Mouse (Mus musculus) gastrocnemius, postnatal 25 days (tissue): Measurements from ENCODE around the gene Wnt3. TPM values are rescaled to one million over a fixed set of nuclear protein-coding genes. Genes with fewer than 3 reads are reported as not detected.
"Not testable (repeated sequence)": the region's sequence is repeated elsewhere in the genome, so short reads cannot be mapped to it uniquely, and the experiment has no call there.

Experiments used
- DNase-seq: peaks from one replicate; pipeline ENCODE4 v3.0.0; 2022
- long read RNA-seq, 2 experiments: library from polyadenylated mRNA; stranded (forward); transcript quantifications; one replicate each; pipeline ENCODE4 v2.0.0; 2021
- total RNA-seq, 2 experiments: library from RNA; stranded (reverse); gene quantifications; 1 replicate in 1 of 2; 2 replicates in 1 of 2; pipeline ENCODE4 v1.2.3; 2021

Wnt3 gene
- not detected for total RNA-seq
- long read RNA-seq, experiment 1: 0 reads
- long read RNA-seq, experiment 2: 0 reads

GRCm38 (mm10) chr11:103773387-103774227, at the start of gene Wnt3:
Gene Wnt3 (plus strand): TSS chr11:103774150.
- DNase-seq: no peak

GRCm38 (mm10) chr11:103724331-103724771, 49.6 kb upstream of the Wnt3 start:
- no peak for DNase-seq

- DNase-seq: no peak
Observed at GRCm38 (mm10) chr11:103729282-103729985, 44.5 kb upstream of the Wnt3 start.

DNA sequence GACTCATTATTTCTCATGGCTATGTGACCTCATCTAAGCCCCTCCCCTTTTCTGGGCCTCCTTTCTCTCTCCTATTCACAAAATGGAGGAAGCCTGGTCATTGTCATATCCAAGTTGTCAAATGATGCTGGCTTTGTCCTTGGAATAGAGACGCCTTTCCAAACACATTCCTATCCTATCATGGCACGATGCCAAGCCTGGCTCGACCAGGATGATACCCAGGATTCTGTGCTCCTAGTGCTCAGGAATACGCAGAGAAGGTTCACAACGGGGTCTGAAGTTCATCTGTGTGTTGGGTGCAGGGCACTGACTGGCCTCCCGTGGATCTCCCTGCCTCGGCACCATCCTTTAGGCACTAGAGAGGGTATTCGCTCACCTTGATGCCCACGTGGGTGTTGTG, 42.4 kb upstream of the Wnt3 start:
- DNase-seq: no peak

DNA sequence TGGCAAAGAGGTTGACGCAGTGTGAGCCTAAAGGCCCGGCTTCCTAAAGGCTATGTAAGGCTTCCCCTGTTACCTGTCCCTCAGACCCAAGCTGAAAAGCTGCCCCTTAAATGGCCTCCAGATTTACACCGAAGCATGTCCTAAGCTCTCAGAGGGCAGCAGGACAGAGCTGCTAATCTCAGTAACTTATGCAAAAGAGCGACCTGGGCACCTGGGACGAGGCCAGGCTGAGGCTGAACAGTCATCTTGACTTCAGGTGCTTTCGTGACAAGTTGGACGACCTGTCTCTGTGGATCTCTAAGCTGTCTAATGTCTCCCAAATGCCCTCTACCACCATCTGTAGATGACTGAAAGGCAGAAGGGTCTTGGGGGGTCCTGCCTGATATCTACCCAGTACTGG, 41.6 kb upstream of the Wnt3 start:
- DNase-seq: no peak

GRCm38 (mm10) chr11:103733069-103733468, 40.9 kb upstream of the Wnt3 start:
- no peak for DNase-seq

DNA sequence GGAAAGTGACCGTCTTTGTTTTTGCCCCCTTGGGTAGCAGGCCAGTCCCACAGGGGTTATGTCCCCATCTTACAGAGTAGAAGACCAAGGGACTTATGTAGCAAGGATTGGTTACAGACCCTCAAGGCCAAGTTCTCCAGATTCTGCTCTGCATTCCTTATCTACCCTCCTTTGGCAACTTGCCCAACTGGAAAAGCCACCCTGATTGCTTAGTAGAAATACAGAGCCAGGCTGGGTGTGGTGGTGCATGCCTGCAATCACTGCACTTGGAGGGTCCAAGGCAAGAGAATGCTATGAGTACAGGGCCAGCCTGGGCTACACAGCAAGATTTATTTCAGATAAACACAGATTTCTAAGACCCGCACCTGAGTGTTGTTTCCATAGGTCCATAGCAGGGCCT, 40.0 kb upstream of the Wnt3 start:
- DNase-seq: no peak

DNA sequence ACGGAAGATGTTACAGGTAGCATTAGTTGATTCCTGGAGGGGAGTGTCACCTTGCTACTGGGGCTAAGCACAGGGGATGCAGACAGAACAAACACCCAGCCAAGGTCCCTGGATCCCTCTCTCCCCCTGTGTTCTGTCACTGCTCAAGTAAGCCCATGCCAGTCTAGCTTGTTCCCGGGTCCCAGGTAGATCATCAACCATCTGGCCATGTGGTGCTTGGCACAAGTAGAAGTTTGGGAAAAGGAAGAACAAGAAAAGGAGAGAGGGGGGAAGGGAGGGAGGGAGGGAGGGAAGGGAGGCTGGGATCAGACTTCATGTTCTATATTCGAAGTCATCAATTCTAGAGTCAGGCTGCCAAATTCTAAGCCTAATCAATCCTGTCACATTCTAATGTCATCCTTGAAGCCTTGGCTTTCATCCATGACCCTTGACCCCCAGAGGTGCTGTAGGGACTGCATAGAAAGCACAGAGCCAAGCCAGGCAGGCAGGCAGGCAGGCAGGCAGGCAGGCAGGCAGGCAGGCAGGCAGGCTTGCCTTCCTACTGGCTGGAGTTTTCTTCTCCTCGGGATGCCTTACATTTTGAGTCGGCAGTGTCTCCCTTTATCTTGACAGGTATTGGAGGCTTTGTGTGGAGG, 39.4 kb upstream of the Wnt3 start:
- DNase-seq: no peak

- DNase-seq: no peak
Observed at GRCm38 (mm10) chr11:103735046-103735781, 38.7 kb upstream of the Wnt3 start.

GRCm38 (mm10) chr11:103749306-103750089, 24.5 kb upstream of the Wnt3 start, which contains the start of gene Wnt9b:
Gene Wnt9b (minus strand): TSS chr11:103749821.
- DNase-seq: no peak

DNA sequence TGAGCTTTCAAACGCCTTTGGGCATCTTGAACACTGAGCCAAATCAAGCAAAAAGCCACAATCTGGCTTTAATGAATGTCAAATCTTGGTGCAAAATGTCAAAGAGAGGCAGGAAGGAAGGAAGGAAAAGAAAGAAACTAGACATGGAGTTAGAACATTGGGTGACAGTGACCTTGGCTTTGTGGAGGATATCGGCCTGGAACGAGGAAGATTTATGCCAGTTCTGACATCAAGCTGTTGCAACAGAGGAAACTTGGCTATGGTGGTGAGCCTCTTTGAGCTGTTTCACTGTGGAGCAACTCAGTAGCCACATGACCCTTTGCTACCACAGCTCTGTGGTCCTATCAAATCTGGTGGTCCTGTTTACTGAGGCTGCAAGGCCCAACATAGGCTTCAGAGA, 23.3 kb upstream of the Wnt3 start:
- DNase-seq: no peak

DNA sequence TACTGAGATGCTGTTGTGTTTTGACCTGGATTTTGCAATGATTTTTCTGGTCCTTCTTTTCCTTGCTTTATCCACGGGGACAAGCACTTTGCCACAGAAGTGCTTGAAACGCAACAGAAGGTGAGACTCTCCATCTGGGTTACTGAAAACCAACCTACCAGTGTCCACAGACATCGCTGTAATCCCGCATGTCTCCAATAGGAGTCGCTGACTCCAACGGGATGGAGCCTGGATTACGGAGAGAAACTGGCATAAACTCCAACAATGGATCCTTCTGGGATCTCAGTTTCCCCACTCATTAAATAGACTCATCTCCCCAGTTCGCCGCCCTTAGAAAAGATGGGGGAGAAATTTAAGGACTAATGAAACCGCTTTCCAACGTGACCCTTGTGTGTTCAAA, 15.9 kb upstream of the Wnt3 start:
- no peak for DNase-seq

GRCm38 (mm10) chr11:103758706-103759105, 15.2 kb upstream of the Wnt3 start:
- DNase-seq: no peak

- DNase-seq: no peak
Observed at GRCm38 (mm10) chr11:103760101-103760500, 13.8 kb upstream of the Wnt3 start.

GRCm38 (mm10) chr11:103760891-103761290, 13.1 kb upstream of the Wnt3 start:
- DNase-seq: not testable (repeated sequence)

GRCm38 (mm10) chr11:103763410-103764163, 10.4 kb upstream of the Wnt3 start:
- no peak for DNase-seq

GRCm38 (mm10) chr11:103764601-103765000, 9.3 kb upstream of the Wnt3 start:
- no peak for DNase-seq

DNA sequence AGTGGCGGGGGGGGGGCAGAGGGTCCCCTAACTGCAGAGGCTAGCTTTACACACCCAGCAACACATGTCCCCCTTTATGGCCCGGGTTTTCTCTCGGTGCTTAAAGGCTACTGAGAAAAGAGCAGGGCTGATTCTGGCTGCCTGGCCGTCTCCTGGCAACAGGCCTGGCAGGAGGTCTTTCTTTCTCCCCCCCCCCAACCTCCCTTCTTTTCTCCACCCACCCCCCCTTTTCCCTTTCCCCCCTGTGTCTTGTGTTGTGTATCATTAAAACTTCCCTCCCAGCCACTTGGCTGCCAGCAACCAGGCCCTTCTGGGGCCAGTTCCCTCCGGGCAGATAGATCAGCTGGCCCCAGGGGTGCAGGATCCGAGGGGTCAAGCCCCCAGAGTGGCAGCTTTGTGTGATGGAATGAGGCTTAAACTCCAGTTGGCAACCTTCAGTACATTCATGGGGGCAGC, 8.4 kb upstream of the Wnt3 start:
- DNase-seq: no peak

- DNase-seq: no peak
Observed at GRCm38 (mm10) chr11:103771160-103771817, 2.7 kb upstream of the Wnt3 start.
